Mouse (Mus musculus): ENCODE measurements around the gene Cant1. TPM values are rescaled to one million over a fixed set of nuclear protein-coding genes. Genes with fewer than 3 reads are reported as not detected.

Cant1 gene
- 10 to 100 TPM; 12.9 to 13.6 TPM for polyA plus RNA-seq (2017; shearing (Covaris generic))

DNA sequence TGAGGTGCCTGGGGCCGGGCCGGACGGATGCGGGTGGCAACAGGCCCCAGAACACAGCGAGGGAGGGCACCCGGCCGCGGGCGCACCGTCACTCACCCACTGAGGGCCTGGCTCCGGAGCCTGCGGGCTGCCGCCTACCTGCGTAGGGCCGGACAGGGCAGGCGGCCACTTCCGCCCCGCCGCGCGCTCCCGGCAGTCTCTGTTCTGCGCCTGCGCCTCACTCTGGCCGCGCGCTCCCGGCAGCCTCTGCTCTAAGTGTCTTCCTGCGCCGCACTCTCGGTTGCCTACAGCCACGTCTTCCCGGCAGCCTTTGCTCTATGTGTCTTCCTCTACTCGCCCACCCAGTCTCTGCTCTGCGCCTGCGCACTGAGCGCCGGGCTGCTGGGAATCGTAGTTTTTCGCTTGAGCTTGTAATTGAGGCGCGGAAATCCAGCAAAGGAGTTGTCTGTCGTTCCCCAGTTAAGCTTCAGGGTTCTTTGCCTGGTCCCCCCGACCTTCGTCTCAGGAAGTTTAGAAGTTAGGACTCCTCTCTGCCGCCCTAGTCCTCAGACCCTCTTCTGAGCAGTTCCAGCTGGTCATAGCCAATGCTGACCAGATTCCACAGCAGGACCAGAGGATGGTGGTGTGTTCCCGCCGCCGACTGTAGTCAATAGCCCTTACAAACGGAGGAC is at the start of gene Cant1:
TSS of gene Cant1 (minus strand) at position 253 of the 671 bp plus-strand sequence.
- peak; percentile 91 for ATAC-seq

DNA sequence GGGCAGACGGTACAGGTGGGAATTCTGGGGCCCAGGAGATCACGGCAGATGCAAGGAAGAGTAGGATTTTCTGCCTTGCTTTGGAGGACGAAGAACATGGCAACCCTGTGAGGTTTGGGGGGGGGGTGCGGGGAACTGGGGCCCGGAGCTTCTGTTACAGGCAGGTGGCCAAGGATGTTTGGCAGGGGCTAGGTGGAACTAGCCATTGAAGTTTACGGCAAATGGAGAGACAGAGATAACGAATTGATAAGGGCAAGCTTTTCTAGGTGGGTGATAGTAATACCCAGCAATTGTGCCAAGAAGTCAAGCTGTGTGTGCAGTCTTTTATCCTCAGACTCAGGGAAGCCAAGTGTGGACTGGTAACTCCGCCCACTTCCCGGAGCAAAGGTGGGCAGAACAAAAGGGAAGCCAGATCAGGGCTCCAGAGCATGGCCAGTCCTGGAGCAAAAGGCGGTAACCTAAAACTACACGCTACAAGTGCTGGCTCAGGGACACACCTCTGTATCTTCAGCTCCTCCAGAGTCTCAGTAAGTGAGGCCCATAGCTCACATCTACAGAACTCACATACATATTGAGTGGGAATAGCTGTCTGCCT is 48.7 kb upstream of the Cant1 start:
- ATAC-seq, result no peak

DNA sequence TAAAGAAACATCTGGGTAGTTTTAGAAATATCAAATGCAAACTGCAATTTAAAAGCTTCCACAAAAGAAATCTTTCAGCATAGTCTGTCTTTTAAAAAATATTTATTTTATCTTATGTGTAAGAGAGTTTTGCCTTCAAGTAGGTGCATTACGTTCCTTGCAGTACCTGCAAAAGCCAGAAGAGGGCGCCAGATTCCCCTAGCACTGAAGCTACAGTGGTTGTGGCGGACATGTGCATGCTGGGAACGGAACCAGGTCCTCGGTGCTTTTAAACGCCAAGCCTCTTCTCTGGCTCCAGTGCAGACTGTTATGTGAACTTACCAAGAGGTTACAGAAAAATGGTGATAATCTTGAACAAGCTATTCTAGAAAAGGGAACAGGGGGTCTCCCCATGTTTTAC is 41.4 kb upstream of the Cant1 start:
- ATAC-seq, result no peak

DNA sequence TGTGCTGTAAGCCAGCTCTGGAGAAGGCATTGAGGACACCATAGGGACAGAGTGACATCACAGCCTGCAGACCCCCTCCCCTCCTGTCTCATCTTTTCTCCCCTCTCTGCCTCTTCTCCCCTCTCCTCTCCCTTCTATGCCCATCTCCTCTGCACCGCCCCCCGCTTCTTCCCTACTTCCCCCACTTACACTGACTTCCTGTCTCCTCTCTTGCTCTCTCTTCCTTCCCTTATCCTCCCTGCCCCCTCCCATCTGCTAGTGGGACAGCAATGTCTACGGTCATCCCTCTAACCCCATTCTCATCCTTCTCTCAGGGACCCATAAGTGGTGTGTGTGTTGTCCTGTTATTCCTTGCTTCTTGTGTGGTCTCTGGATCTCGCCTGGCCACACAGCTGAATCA is 40.6 kb upstream of the Cant1 start:
- ATAC-seq, result no peak

DNA sequence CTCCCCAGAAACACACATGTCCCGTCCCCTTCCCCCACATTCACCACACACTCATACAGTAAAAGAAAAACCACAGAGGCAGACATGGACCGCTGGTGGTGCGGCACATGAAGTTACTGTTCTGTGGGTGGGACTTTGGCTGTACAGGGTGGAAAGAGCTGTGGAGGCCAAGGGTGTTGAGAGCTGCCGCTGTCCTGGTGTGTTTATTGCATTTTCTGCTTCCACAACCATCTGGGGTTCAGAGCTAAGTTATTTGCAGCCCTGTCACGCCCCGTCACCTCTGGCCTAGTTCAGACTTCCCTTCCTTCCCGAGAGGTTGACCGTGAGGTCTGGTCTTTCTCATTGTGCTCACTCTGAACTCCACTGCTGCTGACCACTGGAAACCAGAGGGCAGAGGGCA is 40.2 kb upstream of the Cant1 start:
- ATAC-seq, result no peak

DNA sequence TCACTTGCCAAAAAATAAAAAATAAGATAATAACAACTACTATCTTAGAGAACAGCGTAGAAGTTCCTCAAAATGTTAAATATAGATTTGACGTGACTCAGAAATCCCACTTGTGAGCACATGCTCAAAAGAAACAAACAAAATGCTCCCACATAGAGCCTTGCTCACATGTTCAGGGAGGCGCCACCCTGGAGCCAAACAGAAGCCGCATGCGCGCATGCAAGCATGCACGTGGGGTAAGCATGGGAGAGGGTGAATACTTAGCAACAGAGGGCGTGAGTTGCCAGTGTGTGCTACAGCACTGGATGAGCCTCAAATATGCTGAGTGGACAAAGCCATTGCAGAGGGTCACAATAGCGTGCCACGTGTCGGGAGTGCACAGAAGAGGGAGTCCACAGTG is 38.1 kb upstream of the Cant1 start:
- ATAC-seq, result no peak

DNA sequence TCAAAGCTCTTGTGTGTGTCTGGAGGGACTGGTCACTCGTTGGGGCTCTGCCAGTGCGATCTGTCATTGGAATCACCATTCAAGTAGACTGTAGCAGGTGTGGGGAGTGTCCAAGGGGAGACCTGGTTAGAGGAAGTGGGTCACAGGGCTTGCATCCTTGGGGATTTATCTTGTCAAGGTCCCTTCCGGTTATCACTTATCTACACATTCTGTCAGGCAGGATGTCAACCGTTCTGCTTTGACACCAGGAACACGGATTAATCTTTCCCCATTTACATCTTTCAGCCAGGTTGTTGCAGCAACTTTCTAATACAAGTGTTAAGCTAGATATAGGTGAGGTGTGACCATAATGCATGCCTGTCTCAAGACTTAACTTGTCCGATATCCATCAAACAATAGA is 36.9 kb upstream of the Cant1 start:
- ATAC-seq, result no peak

DNA sequence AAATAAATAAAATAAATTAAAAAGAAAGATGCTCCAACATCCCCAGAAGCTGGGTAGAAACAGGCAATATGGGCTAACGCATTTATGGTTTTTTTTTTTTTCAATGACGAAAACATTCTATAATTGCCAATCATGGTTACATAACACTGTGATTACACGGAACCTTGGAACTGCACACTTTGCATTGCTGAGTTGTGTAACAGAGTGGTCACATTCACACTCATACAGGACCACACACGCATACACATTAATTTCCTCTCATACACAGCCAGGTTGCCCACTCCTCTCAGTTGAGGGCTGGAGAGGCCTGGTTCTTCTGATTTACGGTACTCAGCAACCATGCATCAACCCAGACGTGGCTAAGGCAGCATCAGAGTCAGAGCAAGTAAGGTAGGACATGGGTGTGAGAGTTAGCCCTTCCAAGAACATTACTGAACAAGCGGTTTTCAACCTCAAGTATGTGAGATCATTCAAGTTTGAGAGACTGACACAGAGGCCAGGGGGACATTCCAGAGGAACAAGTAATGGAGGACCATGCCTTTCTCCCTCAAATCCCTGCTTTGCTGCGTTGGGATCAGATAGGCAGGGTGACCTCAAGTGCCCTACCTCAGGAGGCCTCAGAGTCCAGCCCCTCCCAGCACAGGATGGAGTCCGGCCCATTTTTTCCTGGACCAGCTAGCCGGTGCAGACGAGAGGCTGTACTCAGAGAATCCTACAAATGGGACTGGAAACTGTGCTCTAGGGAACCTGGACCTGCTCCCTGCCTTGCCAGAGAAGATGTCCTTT is 35.2 kb upstream of the Cant1 start:
- no peak for ATAC-seq

DNA sequence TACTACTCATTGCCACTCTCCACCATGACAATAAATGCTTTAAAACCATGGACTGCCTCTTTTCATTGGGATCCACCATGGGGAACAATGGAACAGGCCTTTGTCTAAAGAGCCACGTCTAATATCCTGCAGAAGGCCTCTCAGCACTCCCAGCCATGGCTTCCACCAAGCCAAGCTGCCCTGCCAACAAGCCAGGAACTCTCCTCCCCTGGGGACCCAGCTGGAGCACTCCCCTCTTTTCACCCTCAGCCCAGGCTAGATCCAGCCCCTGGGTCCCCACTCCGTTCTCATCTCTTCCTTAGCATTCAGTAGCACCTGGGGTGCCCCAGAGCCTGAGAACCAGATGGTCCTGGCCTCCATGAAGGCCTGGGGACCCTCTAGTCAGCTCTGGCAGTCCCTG is 34.1 kb upstream of the Cant1 start:
- no peak for ATAC-seq

DNA sequence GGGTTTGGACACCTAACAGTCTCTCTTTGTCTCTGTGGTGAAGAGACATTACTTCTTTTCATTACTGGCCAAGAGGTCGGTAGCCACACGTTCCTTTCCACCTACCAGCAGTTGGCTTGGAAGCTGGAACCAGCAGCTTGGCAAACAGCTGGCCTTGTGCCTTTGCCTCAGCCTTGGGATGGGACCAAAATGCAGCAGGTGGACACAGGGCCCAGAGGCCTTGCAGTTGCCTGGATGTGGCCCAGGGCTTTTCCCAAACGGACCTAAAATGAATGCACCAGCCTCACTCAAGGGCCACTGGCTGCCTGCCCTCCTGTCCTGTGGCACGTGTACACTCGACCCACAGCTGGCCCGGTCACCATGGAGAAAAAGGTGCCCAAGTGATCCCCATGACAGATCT is 32.3 kb upstream of the Cant1 start:
- no peak for ATAC-seq

DNA sequence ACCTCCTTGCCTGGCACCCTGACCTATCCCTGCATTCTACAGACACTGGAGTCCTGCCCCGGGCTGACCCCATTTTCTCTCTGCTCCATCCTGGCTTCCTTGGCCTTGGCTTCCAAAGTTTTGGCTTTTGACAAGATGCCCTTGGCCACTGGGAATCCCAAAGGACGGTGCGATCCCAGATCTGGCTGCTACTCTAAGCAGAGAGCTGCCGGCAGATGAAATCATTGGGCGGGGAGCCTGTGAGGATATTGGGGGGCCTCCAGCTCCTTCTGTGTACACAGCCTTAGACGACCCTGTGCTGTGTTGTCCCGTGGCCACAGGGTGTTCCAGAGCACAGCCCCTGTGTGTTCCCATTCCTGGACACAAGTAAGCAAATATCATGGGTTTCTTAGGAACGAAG is 29.5 kb upstream of the Cant1 start:
- ATAC-seq, result no peak

DNA sequence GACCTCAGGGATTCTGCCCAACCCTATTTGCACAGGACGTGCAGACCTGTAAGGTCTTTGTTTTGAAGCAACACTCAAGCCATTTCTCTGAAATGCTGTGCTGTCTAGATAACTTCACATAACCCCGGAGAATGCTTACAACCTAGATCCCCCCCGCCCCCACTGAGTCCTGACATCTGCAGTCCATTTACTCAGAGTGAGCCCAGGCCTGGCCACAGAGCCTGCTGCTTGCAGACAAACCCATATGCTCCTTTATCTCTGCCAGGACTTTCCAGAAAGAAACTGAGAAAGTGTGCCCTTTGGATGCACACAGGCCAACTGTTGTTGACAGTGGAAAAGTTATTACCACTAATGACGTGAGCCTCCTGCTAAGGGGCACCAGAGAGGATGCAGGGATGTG is 28.5 kb upstream of the Cant1 start:
- no peak for ATAC-seq

DNA sequence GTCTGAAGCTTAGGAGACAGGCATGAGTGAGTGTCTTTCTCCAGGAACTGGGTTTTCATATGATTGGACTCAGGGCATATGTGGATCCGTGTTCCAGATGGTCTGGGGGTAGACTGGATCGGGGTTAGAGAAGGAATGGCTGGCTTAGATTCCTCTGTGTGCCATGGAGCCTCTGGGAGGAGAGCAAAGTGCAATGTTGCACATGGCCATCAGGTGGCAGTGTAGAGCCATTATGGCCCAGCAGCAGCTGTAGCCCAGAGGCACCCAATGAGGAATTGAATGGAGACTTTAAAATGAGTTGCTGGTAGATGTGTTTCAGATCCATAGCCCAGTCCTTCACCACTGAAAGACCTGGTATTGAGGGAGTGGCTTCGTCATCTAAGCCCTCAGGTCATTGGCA is 27.0 kb upstream of the Cant1 start:
- ATAC-seq, result peak; percentile 57

DNA sequence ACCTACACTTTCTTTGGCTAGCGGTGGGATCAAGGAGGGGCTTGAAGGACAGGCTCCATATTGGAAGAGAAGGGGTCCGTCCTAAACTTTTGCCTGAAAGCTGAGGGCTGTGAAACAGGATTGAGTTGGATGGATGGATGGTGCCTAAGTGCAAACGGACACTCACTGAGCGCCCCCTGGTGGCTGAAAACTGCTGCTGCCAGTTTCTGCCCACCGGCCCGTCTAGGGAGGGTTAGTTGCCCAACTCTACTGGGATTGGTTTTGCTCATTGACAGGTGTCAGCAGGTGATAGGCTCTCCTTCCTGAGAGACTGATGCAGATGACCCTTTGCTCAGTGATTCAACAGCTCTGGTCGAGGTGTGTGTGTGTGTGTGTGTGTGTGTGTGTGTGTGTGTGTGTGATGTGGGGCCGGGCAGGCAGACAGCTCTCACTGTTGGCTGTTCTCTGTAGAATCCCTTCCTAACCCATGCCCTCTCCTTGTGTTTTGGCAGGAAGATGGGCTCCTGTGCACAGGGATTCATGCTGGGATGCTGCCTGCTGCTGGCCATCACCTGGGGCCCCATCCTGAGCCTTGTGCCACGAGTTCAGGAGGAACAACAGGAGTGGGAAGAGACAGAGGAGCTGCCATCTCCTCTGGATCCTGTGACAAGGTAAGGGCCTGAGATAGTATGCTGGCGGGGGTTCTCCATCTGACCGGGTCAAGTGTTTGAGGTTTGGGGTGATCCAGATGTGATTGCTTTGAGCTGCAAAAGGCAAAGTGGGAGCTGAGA is 24.5 kb upstream of the Cant1 start:
- ATAC-seq, result no peak

DNA sequence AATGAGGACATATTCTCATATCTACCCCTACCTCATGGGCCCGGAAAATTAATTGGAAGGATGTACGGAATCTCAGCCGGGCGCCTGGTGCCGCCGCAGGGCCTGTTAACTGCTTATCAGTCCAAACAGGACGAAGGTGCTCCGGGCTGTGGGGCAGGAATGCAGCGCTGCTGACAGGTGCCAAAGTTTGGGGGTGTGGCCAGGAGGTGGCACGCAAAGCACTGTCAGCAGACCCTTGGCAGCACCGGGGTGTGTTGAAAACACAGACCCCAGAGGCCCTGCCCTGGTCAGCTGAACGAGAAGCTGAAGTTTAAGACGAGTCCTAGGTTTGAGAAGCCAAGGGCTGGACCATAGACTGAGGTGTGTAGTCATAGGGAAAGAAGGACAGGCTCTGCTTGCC is 23.8 kb upstream of the Cant1 start:
- ATAC-seq, result no peak

DNA sequence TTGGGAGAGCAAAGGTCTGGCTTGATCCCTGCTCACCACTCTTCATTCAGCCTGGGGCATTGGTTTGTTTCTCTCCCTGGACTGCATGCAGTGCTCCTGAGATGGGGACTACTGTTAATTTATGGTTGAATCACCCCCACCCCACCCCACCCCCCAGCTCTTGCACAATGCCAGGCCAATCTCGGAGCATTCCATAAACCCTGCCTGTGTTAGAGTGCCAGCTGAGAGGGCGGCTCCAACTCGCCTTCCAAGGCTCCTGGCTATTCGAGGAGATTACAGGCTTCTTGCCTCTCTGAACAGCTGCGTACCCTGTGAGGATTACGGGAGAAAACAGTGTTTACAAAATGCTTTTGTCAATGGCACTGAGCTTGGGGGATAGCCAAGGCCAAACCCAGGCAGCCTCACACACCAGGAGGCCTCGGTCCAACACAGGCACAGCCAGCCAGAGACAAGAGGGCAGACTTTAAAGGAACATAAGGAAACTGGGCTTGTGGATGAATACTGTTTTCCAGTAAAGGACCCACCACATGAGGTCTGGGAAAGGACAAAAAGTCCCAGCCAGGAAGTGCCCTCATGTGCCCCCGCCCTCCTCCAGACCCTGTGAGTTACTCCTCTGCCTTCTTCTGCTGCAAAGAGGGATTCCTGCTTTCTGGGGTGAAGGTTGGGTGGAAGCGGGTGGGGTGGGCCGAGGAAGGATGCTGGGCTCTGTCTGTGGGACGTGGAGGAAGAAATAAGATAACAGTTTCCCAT is 20.0 kb upstream of the Cant1 start:
- ATAC-seq, result no peak

DNA sequence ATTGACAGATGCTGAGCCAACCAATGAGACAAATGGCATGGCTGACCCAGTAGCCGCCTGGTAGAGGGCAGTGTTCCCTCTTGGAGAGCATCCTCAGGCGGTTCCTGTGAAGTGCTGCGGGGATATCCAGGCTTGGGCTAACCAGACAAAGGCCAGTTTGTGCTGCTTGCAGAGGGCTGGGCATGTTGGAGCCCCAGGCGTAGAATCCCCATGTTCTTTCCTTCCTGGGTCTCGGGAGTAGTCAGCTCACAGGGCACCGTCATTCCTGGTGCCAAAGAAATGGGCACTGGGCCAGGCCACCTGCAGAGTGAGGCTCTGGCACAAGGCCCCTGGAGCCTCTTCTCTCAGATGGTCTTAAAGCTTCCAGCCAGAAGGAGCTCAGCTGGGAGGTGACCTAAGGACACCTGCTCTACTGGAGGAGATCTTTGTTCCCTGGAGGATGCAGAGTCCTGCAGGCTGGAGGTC is 17.6 kb upstream of the Cant1 start:
- ATAC-seq, result no peak

DNA sequence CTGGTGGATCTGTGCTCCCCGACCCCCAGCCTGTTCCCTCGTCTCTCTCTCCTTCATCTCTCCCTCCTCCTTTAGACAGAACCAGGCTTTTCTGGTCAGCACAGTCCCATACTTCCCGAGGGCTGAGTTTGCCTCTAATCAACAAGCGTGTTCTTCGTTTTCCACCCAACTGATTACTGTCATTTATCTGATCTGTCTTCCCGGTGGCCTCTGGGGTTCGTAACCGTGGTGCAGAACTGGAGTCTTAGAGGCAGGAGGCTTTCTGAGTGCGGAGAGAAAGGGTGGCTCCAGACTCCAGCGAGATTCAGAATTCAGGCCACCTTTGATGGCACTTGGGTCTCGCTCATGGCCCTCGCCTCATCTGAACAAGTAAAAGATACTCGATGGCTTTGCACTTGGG is 15.2 kb upstream of the Cant1 start:
- ATAC-seq, result no peak

DNA sequence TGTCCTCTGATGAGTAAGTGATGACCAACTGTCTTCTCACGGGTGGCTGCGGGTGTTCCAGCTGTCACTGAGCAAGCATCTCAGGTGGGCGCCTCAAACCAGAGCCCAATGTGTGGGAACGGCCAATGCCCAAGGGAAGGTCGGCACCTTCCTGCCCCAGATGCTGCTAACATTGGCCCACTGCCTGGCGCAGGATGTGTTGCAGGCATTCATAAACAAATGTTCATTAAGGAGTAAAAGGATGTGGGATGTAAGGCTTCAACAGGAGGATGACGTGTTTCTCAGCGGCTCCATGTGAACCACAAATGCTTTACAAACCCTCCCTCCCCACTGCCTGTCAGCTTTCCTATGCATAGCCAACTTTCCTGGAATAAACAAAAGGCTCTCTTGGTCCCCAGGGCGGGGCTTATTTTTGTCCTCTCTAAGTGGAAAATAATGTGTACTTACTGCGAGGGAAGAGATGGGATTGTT is 14.5 kb upstream of the Cant1 start:
- no peak for ATAC-seq

DNA sequence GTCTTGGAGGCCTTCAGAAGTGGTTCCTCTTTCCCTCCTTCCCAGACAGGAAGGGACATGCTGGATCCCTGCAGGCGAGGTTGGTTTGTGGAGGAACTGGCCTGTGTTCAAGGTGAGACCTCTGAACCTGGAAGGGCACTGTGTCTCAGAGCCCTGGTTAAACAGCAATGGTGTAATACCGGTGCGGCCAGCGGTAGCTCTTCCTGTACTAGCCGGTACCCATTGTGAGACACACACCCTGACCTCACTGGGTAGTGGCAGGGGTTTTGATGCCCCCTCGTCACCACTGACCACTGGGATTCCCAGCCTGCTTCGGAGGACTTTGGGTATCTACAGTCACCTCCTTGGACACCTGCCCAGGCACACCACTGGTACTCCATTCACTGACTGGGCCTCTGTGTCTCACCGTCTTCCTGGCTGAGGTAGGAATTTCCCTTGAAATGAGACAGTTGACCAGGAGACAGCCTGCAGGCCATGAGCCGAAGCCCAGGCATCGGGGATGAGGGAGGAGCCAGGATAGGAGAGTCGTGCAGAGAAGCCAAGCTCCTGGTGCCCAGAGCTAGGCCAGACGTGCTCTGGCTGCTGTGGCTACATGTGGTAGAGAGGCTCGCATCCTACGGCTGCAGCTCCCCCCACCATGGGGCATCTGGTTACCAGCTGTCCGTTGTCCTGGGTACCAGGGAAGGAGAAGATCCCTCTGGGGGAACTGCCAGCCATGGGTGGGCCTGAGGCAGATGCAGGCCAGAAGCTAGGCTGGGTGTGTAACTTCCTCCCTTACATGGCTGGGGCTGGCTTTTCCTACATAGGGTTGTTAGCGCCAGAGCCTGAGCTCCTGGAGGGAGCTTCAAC is 12.4 kb upstream of the Cant1 start:
- ATAC-seq, result no peak

DNA sequence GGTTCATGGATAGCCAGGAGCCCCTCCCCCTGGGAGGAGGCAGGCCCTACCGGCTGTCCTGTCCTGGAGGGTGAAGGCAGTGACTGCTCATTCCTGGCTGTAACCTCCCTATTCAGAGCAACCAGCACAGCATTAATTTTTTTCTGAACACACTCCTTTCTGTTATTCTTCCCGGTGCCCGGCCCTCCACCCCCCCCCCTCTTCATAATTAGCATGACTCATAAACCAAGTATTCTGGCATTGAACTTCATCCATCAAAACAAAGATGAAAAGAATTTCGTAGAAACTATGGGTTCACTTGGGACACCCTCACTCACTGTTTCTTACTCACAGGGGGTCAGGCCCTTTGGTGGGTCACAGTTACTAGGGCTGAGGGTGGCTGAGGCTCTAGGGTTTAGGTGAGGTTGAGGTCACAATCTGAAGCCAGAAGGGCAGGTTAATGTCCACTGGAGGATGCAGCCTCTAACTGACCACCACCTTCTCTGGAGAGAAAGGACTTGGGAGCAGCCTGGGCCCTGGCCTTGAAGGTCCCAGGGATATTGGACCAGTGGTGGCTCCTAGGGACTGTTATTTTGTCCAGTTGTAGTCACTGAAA is 11.5 kb upstream of the Cant1 start:
- no peak for ATAC-seq
